Mouse (Mus musculus) olfactory bulb, adult 2 months (tissue): ENCODE data around the gene Xrn2. TPM values are rescaled to one million over a fixed set of nuclear protein-coding genes. Genes with fewer than 3 reads are reported as not detected.

ENCODE experiments used
- H3K27ac ChIP-seq: fragments of 200-500 bp; 2 replicates; pipeline ENCODE4 v1.5.1; 2012; ENCODE audit warnings: low read depth, low read length; ENCODE audit not compliant: insufficient read depth
- H3K4me1 ChIP-seq: fragments of 200-500 bp; 2 replicates; pipeline ENCODE4 v1.6.1; 2012; ENCODE audit warnings: low read length; ENCODE audit not compliant: control insufficient read depth, insufficient read depth
- H3K4me3 ChIP-seq: fragments of 200-500 bp; 2 replicates; pipeline ENCODE4 v1.5.1; 2012; ENCODE audit warnings: mild to moderate bottlenecking, low read depth, low read length, moderate library complexity; ENCODE audit not compliant: insufficient read depth
- CTCF ChIP-seq: fragments of 200-500 bp; IDR thresholded peaks from 2 replicates; pipeline ENCODE4 v1.5.1; 2012; ENCODE audit warnings: low read depth, mild to moderate bottlenecking, low read length, moderate library complexity; ENCODE audit not compliant: insufficient read depth
- POLR2A ChIP-seq: fragments of 200-500 bp; IDR thresholded peaks from 2 replicates; pipeline ENCODE4 v1.6.1; 2012; ENCODE audit warnings: mild to moderate bottlenecking, low read depth, low read length, moderate library complexity; ENCODE audit not compliant: insufficient read depth
- WGBS: fragments of 180-500 bp; shearing (Covaris S2); methylation state at CpG from one replicate; pipeline ENCODE4 v1.1.7; 2018; 5-methylcytosine and 5-hydroxymethylcytosine counted together
- polyA plus RNA-seq: library from polyadenylated mRNA; stranded (reverse); fragments of >200 nt; gene quantifications from 2 replicates; pipeline ENCODE4 v1.2.4, GENCODE M21; 2012; ENCODE audit warnings: low replicate concordance; ENCODE audit not compliant: missing spikeins, insufficient read depth, insufficient read length

The Xrn2 gene
- polyA plus RNA-seq, 1 experiment, result not detected

GRCm38 (mm10) chr2:147035864-147036263 lies 23.1 kb downstream of the Xrn2 start:
- Histone ChIP-seq H3K4me3 (no peak overlapping the region), H3K27ac (no peak overlapping the region), H3K4me1 (no peaks in the 10 kb centered on the region)
- TF ChIP-seq POLR2A (no peak), CTCF (no peak)
- 94% methylated on average over 2 of the region's 2 CpGs for WGBS

- no peaks in the 10 kb centered on the region for H3K4me1 ChIP-seq
- TF ChIP-seq POLR2A (no peak), CTCF (no peak)
- no peak overlapping the region for H3K4me3 ChIP-seq
- WGBS, result 46% methylated on average over 3 of the region's 3 CpGs
- no peak overlapping the region for H3K27ac ChIP-seq
Measured at GRCm38 (mm10) chr2:147047051-147047450, 34.3 kb downstream of the Xrn2 start.

- Histone ChIP-seq H3K4me3 (no peak overlapping the region), H3K4me1 (no peaks in the 10 kb centered on the region), H3K27ac (no peak overlapping the region)
- WGBS, result 69% methylated on average over 2 of the region's 2 CpGs
- TF ChIP-seq CTCF (no peak), POLR2A (no peak)
Measured at GRCm38 (mm10) chr2:147053229-147053892, 40.6 kb downstream of the Xrn2 start.

GRCm38 (mm10) chr2:147067480-147068246 lies 54.9 kb downstream of the Xrn2 start:
- TF ChIP-seq POLR2A (no peak), CTCF (no peak)

GRCm38 (mm10) chr2:147069077-147069476 lies 56.3 kb downstream of the Xrn2 start:
- no peak for TF ChIP-seq CTCF
- no peak for TF ChIP-seq POLR2A
- Histone ChIP-seq H3K27ac (no peak overlapping the region), H3K4me3 (no peak overlapping the region), H3K4me1 (no peaks in the 10 kb centered on the region)
- WGBS, result 30% methylated on average over 1 of the region's 1 CpGs

More at GRCm38 (mm10) chr2:147067480-147068246, 54.9 kb downstream of the Xrn2 start:
- Histone ChIP-seq H3K4me3 (no peak overlapping the region), H3K4me1 (no peaks in the 10 kb centered on the region), H3K27ac (no peak overlapping the region)
- WGBS, result 98% methylated on average over 1 of the region's 1 CpGs

- no peaks in the 10 kb centered on the region for H3K4me1 ChIP-seq
- 83% methylated on average over 1 of the region's 1 CpGs for WGBS
- no peak for TF ChIP-seq POLR2A
- TF ChIP-seq CTCF, result no peak
- H3K4me3 ChIP-seq, result no peak overlapping the region
- H3K27ac ChIP-seq, result no peak overlapping the region
Measured at GRCm38 (mm10) chr2:147070305-147070704, 57.5 kb downstream of the Xrn2 start.

GRCm38 (mm10) chr2:147073962-147074361 lies 61.2 kb downstream of the Xrn2 start:
- Histone ChIP-seq H3K4me1 (no peaks in the 10 kb centered on the region), H3K4me3 (no peak overlapping the region), H3K27ac (no peak overlapping the region)
- TF ChIP-seq POLR2A, result no peak
- 37% methylated on average over 2 of the region's 2 CpGs for WGBS

- Histone ChIP-seq H3K27ac (no peak overlapping the region), H3K4me1 (no peaks in the 10 kb centered on the region), H3K4me3 (no peak overlapping the region)
- TF ChIP-seq CTCF (no peak), POLR2A (no peak)
- WGBS, result 75% methylated on average over 4 of the region's 4 CpGs
Measured at GRCm38 (mm10) chr2:147074399-147074798, 61.6 kb downstream of the Xrn2 start.

- TF ChIP-seq CTCF, result no peak
- no peak for TF ChIP-seq POLR2A
- 69% methylated on average over 4 of the region's 4 CpGs for WGBS
- H3K4me3 ChIP-seq, result no peak overlapping the region
Measured at GRCm38 (mm10) chr2:147082391-147082790, 69.6 kb downstream of the Xrn2 start.

More at GRCm38 (mm10) chr2:147082391-147082790, 69.6 kb downstream of the Xrn2 start:
- Histone ChIP-seq H3K4me1 (peaks cover 3% of the 10 kb centered on the region), H3K27ac (no peak overlapping the region)
